Mouse (Mus musculus): ENCODE results near the gene Slc19a1. TPM values are rescaled to one million over a fixed set of nuclear protein-coding genes. Genes with fewer than 3 reads are reported as not detected.

The Slc19a1 gene
- polyA plus RNA-seq, 1 experiment from 2014 or later: 37.5 TPM

DNA sequence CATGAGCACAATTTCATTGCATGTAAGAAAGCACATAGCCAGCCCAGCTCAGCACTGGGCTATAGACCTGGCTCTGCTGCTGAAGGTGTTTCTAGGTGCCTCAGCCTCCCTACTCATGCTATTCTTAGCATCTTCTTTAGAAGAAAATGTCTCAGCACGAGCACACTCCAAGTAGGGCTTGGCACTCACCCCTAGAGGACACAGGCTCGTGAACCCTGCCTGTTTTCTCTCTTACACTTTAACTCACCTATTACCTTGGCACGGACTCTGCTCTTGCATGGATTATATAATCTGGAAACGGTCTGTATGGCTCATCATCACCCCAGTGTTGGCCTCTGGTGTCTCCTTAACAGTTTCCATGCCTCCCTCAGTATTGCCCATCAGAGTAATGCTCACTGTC lies 20.4 kb upstream of the Slc19a1 start:
- H3K27ac ChIP-seq (replicated peaks; ENCODE audit: low read depth, low read length): no peak overlapping the region
- no peaks in the 10 kb centered on the region for H3K9me3 ChIP-seq (ENCODE audit: control insufficient read depth, low read length)
- no peaks in the 10 kb centered on the region for H3K27me3 ChIP-seq (ENCODE audit: control insufficient read depth, insufficient read depth, low read length)
- 88% methylated on average over 4 of the region's 4 CpGs for WGBS
- no peak overlapping the region for H3K4me3 ChIP-seq (replicated peaks; ENCODE audit: low read depth, low read length)
- H3K4me2 ChIP-seq (ENCODE audit: low read length): no peak overlapping the region
- no peaks in the 10 kb centered on the region for H3K36me3 ChIP-seq (ENCODE audit: control insufficient read depth, insufficient read depth, low read length)
- H3K9ac ChIP-seq (replicated peaks; ENCODE audit: low read length): no peak overlapping the region
- H3K4me1 ChIP-seq (ENCODE audit: control insufficient read depth, insufficient read depth, low read length): peaks cover 11% of the 10 kb centered on the region
- DNase-seq (no peak), ATAC-seq (ENCODE audit: low FRiP score, low TSS enrichment) (no peak)

DNA sequence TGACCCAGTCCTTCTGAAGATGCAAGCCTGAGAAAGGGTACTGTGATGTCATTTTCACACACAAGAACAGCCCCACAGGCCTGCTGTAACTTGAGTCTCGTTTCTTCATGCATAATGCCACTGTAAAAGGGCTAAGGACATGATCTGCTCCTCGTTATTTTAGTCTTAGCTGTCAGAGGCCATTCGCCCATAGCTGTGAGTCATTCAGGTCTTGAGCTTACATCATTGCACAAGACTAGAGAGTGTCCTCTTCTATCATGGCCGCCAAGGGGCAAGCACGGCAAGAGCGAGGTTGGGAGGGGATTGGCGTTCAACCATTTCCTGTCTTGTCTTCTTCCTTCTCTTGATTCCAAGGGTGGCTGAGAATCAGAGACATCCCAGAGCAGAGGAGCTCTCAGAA lies 16.0 kb upstream of the Slc19a1 start:
- H3K27me3 ChIP-seq (ENCODE audit: control insufficient read depth, insufficient read depth, low read length): no peaks in the 10 kb centered on the region
- WGBS: 89% methylated on average over 7 of the region's 7 CpGs
- no peaks in the 10 kb centered on the region for H3K4me1 ChIP-seq (ENCODE audit: control insufficient read depth, insufficient read depth, low read length)
- H3K4me3 ChIP-seq (replicated peaks; ENCODE audit: low read depth, low read length): no peak overlapping the region
- no peaks in the 10 kb centered on the region for H3K36me3 ChIP-seq (ENCODE audit: control insufficient read depth, insufficient read depth, low read length)
- ATAC-seq (ENCODE audit: low FRiP score, low TSS enrichment): no peak
- no peak for DNase-seq
- H3K9me3 ChIP-seq (ENCODE audit: control insufficient read depth, low read length): no peaks in the 10 kb centered on the region
- H3K9ac ChIP-seq (replicated peaks; ENCODE audit: low read length): no peak overlapping the region
- no peak overlapping the region for H3K4me2 ChIP-seq (ENCODE audit: low read length)
- no peak overlapping the region for H3K27ac ChIP-seq (replicated peaks; ENCODE audit: low read depth, low read length)

DNA sequence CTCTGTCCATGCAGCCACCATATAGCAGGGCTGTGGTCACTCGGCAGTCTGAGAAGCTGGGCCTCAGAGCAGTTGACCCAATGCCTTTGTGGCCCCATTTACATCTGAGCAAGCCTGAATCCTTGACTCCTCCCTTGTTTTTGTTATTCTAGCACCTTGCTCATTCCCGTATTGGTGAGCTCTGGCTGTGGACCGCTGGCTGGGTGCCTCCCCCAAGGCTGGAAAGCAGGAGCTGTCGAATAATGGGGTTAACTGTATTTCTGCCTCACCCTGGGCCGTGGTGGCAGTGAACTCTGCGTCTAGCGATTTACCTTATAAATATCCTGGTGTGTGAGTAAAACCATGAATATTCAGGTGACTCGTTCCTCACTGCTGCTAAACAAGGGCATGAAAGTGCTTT lies 15.5 kb upstream of the Slc19a1 start:
- 35% methylated on average over 8 of the region's 8 CpGs for WGBS
- Histone ChIP-seq H3K27me3 (ENCODE audit: control insufficient read depth, insufficient read depth, low read length) (no peaks in the 10 kb centered on the region), H3K4me3 (replicated peaks; ENCODE audit: low read depth, low read length) (no peak overlapping the region), H3K9me3 (ENCODE audit: control insufficient read depth, low read length) (no peaks in the 10 kb centered on the region), H3K4me1 (ENCODE audit: control insufficient read depth, insufficient read depth, low read length) (no peaks in the 10 kb centered on the region), H3K9ac (replicated peaks; ENCODE audit: low read length) (no peak overlapping the region), H3K36me3 (ENCODE audit: control insufficient read depth, insufficient read depth, low read length) (no peaks in the 10 kb centered on the region), H3K4me2 (ENCODE audit: low read length) (no peak overlapping the region), H3K27ac (replicated peaks; ENCODE audit: low read depth, low read length) (no peak overlapping the region)
- no peak for DNase-seq
- no peak for ATAC-seq (ENCODE audit: low FRiP score, low TSS enrichment)

DNA sequence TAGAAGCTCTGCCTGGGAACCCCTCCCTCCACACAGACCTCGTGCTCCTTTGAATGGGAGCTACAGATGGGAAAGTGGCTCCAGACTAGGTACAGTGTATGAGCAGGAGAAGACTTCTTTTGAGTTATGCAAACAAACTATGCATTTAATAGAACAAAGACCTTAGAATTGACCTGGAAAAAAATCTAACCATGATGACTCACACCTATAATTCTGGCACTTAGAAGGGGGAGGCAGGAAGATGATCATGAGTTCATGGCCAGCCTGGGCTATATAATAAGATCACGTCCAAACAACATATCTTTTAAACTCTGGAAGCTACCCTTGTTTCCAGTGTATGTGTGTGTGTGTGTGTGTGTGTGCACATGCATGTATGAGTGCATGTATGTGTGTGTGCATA lies 15.0 kb upstream of the Slc19a1 start:
- Histone ChIP-seq H3K27ac (replicated peaks; ENCODE audit: low read depth, low read length) (no peak overlapping the region), H3K9me3 (ENCODE audit: control insufficient read depth, low read length) (no peaks in the 10 kb centered on the region), H3K27me3 (ENCODE audit: control insufficient read depth, insufficient read depth, low read length) (no peaks in the 10 kb centered on the region), H3K4me1 (ENCODE audit: control insufficient read depth, insufficient read depth, low read length) (no peaks in the 10 kb centered on the region), H3K36me3 (ENCODE audit: control insufficient read depth, insufficient read depth, low read length) (no peaks in the 10 kb centered on the region), H3K4me3 (replicated peaks; ENCODE audit: low read depth, low read length) (no peak overlapping the region), H3K4me2 (ENCODE audit: low read length) (no peak overlapping the region), H3K9ac (replicated peaks; ENCODE audit: low read length) (no peak overlapping the region)
- DNase-seq (no peak), ATAC-seq (ENCODE audit: low FRiP score, low TSS enrichment) (no peak)
- 83% methylated on average over 2 of the region's 2 CpGs for WGBS

DNA sequence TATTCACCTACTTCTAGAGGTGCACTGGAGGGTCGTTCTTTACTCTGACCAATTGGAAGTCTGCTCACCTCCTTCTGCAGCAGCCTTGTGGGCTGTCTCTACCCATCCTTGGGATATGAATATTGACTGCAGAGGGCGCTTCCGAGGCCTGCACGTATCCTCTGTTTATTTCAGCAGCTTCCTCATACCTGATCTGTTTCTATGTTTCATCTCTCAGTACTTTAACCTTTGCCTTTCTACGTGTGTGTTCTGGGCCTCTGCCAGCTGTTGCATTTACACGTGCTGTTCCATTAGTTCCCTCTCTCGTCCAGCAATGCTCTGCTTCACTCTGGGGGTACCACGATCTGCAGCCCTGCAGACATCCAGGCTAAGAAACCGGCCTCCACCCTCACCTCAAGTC lies 14.4 kb upstream of the Slc19a1 start:
- H3K27me3 ChIP-seq (ENCODE audit: control insufficient read depth, insufficient read depth, low read length): no peaks in the 10 kb centered on the region
- WGBS: 73% methylated on average over 9 of the region's 9 CpGs
- DNase-seq (no peak), ATAC-seq (ENCODE audit: low FRiP score, low TSS enrichment) (no peak)
- H3K36me3 ChIP-seq (ENCODE audit: control insufficient read depth, insufficient read depth, low read length): no peaks in the 10 kb centered on the region
- H3K4me3 ChIP-seq (replicated peaks; ENCODE audit: low read depth, low read length): no peak overlapping the region
- no peak overlapping the region for H3K27ac ChIP-seq (replicated peaks; ENCODE audit: low read depth, low read length)
- H3K9ac ChIP-seq (replicated peaks; ENCODE audit: low read length): no peak overlapping the region
- no peak overlapping the region for H3K4me2 ChIP-seq (ENCODE audit: low read length)
- H3K9me3 ChIP-seq (ENCODE audit: control insufficient read depth, low read length): no peaks in the 10 kb centered on the region
- no peaks in the 10 kb centered on the region for H3K4me1 ChIP-seq (ENCODE audit: control insufficient read depth, insufficient read depth, low read length)

DNA sequence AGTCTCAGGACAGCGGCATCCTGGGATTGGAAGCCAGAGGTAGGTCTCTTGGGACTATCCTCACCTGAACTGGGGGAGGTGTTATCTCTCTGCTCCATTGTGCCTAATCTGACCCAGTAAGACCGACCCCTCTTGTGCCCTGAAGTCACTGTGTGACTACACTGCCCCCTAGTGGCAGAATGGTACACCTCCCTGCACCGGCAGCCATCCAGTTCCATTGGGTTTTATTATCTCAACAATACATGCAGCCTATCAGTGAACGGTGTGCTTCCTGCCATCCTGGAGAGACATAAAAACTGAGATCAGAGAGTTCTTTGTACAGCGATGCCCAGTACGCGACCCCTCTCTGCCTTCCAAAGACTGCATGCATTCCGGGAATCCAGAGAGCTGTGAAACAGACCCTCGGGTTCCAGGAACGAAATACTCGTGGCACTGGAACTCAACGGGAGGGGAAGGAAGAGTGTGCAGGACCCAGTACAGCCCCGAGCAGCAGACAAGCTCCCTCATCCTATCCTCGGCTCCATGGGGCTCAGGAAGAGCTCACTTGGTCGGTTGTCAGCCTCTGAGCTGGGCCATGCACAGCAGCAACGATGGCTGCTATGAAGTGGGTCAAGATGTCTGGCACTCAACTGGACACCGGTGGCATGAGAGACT lies 10.5 kb upstream of the Slc19a1 start:
- Histone ChIP-seq H3K4me1 (ENCODE audit: control insufficient read depth, insufficient read depth, low read length) (no peaks in the 10 kb centered on the region), H3K36me3 (ENCODE audit: control insufficient read depth, insufficient read depth, low read length) (no peaks in the 10 kb centered on the region), H3K9ac (replicated peaks; ENCODE audit: low read length) (peak overlapping the region; percentile 36; the same call in 1 of the 2 replicates), H3K4me2 (ENCODE audit: low read length) (peak overlapping the region; percentile 39), H3K4me3 (replicated peaks; ENCODE audit: low read depth, low read length) (no peak overlapping the region), H3K9me3 (ENCODE audit: control insufficient read depth, low read length) (no peaks in the 10 kb centered on the region), H3K27ac (replicated peaks; ENCODE audit: low read depth, low read length) (no peak overlapping the region), H3K27me3 (ENCODE audit: control insufficient read depth, insufficient read depth, low read length) (no peaks in the 10 kb centered on the region)
- WGBS: 37% methylated on average over 17 of the region's 17 CpGs
- ATAC-seq (ENCODE audit: low FRiP score, low TSS enrichment) (peak; percentile 75; the same call in 1 of the 2 replicates), DNase-seq (peak; percentile 89)

DNA sequence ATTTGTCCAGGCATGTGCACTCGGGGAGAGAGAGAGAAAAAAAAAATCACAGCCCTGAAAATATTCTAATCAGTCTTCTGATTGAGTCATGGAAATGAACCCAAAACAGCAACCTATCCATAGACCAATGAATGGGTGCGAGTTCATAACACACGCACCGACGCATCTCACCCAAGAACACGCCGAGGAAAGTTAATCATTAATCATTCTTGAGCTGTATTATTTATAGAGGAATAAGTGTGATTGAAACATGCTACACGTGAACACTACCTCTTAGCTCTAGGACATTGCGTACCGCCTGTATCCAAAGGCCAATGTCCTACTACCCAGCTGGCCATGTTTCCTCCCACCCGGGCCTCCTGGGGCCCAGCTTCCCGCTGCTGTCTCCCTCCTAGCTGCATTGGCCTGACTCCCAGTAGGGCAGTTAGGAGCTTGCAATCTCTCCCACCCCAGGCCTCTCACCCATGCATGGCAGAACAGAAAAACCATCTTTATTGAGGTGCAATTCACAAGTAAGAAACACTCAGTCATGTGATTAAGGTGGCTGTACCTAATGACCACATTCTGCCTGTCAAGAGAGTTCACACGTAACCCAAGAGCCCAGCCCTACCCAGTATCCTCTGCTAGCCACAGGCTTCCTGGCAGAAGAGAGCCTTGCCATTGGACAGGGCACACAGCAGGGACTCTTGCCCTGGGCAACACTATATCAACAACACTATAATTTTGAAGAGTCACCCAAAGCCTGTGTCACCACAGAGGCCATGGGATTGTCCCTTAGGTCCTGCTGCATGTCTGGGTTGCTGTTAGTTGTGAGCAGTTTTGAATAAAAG lies 9.5 kb upstream of the Slc19a1 start:
- no peaks in the 10 kb centered on the region for H3K4me1 ChIP-seq (ENCODE audit: control insufficient read depth, insufficient read depth, low read length)
- no peaks in the 10 kb centered on the region for H3K36me3 ChIP-seq (ENCODE audit: control insufficient read depth, insufficient read depth, low read length)
- no peak overlapping the region for H3K4me3 ChIP-seq (replicated peaks; ENCODE audit: low read depth, low read length)
- H3K27me3 ChIP-seq (ENCODE audit: control insufficient read depth, insufficient read depth, low read length): no peaks in the 10 kb centered on the region
- no peak overlapping the region for H3K9ac ChIP-seq (replicated peaks; ENCODE audit: low read length)
- DNase-seq (no peak), ATAC-seq (ENCODE audit: low FRiP score, low TSS enrichment) (no peak)
- 86% methylated on average over 13 of the region's 13 CpGs for WGBS
- H3K4me2 ChIP-seq (ENCODE audit: low read length): no peak overlapping the region
- no peak overlapping the region for H3K27ac ChIP-seq (replicated peaks; ENCODE audit: low read depth, low read length)
- no peaks in the 10 kb centered on the region for H3K9me3 ChIP-seq (ENCODE audit: control insufficient read depth, low read length)

DNA sequence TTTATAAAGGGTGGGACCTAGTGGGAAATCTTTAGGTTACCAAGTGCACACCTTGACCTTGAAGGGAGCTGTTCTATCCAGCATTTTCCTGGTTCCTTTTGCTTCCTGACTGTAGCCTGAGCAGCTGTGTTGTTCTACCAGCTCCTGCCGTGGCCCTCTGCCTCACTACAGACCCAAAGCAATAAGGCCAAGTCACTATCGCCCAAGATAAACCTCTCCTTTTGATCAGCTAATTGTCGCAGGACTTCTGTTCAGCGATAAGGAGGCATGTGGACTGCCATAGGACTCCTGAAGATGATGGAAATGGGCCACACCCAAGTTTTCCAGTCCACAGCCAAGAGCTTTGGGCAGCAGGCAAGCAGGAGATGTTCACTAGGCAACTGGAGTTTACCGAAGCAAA lies 7.8 kb upstream of the Slc19a1 start:
- Histone ChIP-seq H3K27me3 (ENCODE audit: control insufficient read depth, insufficient read depth, low read length) (no peaks in the 10 kb centered on the region), H3K9me3 (ENCODE audit: control insufficient read depth, low read length) (no peaks in the 10 kb centered on the region), H3K36me3 (ENCODE audit: control insufficient read depth, insufficient read depth, low read length) (no peaks in the 10 kb centered on the region), H3K4me1 (ENCODE audit: control insufficient read depth, insufficient read depth, low read length) (no peaks in the 10 kb centered on the region), H3K27ac (replicated peaks; ENCODE audit: low read depth, low read length) (no peak overlapping the region), H3K4me3 (replicated peaks; ENCODE audit: low read depth, low read length) (no peak overlapping the region), H3K4me2 (ENCODE audit: low read length) (no peak overlapping the region), H3K9ac (replicated peaks; ENCODE audit: low read length) (no peak overlapping the region)
- WGBS: 88% methylated on average over 5 of the region's 5 CpGs
- ATAC-seq (ENCODE audit: low FRiP score, low TSS enrichment) (no peak), DNase-seq (no peak)

DNA sequence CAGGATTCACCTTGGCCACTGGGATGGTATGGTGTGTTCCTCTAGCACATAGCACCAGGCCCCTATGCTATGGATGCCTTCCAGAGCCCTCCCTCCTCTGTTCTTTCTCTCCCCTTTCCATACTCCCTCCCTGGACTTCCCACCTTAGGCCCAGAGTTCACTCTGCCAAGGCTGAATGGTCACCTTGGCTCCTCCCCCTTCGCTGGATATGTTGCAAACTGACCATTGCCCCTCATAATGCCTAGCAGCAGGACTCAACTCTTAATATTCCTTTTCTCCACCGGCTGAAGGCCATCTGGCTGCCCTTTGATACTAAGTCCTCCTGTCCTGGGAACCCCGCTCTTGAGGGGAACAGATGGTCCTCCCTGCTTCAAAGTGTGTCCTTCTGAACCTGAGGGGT lies 5.1 kb upstream of the Slc19a1 start:
- Histone ChIP-seq H3K9ac (replicated peaks; ENCODE audit: low read length) (no peak overlapping the region), H3K4me1 (ENCODE audit: control insufficient read depth, insufficient read depth, low read length) (no peaks in the 10 kb centered on the region), H3K4me2 (ENCODE audit: low read length) (no peak overlapping the region), H3K27ac (replicated peaks; ENCODE audit: low read depth, low read length) (no peak overlapping the region), H3K4me3 (replicated peaks; ENCODE audit: low read depth, low read length) (no peak overlapping the region), H3K9me3 (ENCODE audit: control insufficient read depth, low read length) (no peaks in the 10 kb centered on the region), H3K27me3 (ENCODE audit: control insufficient read depth, insufficient read depth, low read length) (no peaks in the 10 kb centered on the region), H3K36me3 (ENCODE audit: control insufficient read depth, insufficient read depth, low read length) (no peaks in the 10 kb centered on the region)
- WGBS: 80% methylated on average over 3 of the region's 3 CpGs
- no peak for ATAC-seq (ENCODE audit: low FRiP score, low TSS enrichment)
- DNase-seq: no peak

All from midbrain, embryonic 14.5 days (tissue).